Mouse (Mus musculus) forebrain, embryonic 12.5 days (tissue): ENCODE measurements around the gene Canx. TPM values are rescaled to one million over a fixed set of nuclear protein-coding genes. Genes with fewer than 3 reads are reported as not detected.

ENCODE experiments used
- ATAC-seq: fragments of 200-750 bp; cut with Nextera tagmentation; 2 replicates; pipeline ENCODE4 v1.8.0; 2017; ENCODE audit warnings: moderate TSS enrichment; ENCODE audit not compliant: low FRiP score
- H3K27ac ChIP-seq: fragments of 300-500 bp; sonication (generic); 2 replicates; pipeline ENCODE4 v1.5.1; 2016; ENCODE audit warnings: mild to moderate bottlenecking
- H3K27me3 ChIP-seq: fragments of 300-500 bp; sonication (generic); 2 replicates; pipeline ENCODE4 v1.6.1; 2016; ENCODE audit warnings: mild to moderate bottlenecking
- H3K36me3 ChIP-seq: fragments of 300-500 bp; sonication (generic); replicated peaks from 2 replicates; pipeline ENCODE4 v1.6.1; 2016; ENCODE audit warnings: mild to moderate bottlenecking
- H3K4me1 ChIP-seq: fragments of 300-500 bp; sonication (generic); 2 replicates; pipeline ENCODE4 v1.6.1; 2016
- H3K4me2 ChIP-seq: fragments of 300-500 bp; sonication (generic); 2 replicates; pipeline ENCODE4 v1.6.1; 2016; ENCODE audit warnings: mild to moderate bottlenecking, moderate library complexity
- H3K4me3 ChIP-seq: fragments of 300-500 bp; sonication (generic); replicated peaks from 2 replicates; pipeline ENCODE4 v1.5.1; 2016; ENCODE audit warnings: mild to moderate bottlenecking
- H3K9ac ChIP-seq: fragments of 300-500 bp; sonication (generic); 2 replicates; pipeline ENCODE4 v1.6.1; 2016; ENCODE audit warnings: mild to moderate bottlenecking
- H3K9me3 ChIP-seq: fragments of 300-500 bp; sonication (generic); 2 replicates; pipeline ENCODE4 v1.6.1; 2016
- WGBS: fragments of 180-500 bp; shearing (Covaris S2); methylation state at CpG from one replicate; pipeline ENCODE4 v1.1.7; 2016; 5-methylcytosine and 5-hydroxymethylcytosine counted together
- polyA plus RNA-seq: library from polyadenylated mRNA; unstranded; fragments of >200 nt; fragmentation: Nextera tagmentation; extraction: Ambion mirVana; gene quantifications from 2 replicates; pipeline ENCODE4 v1.2.1, GENCODE M21; 2016

Gene Canx
- polyA plus RNA-seq, 1 experiment from 2014 or later: 298 TPM

GRCm38 (mm10) chr11:50286428-50286827 lies 39.0 kb downstream of the Canx start:
- Histone ChIP-seq H3K9ac (no peak overlapping the region), H3K9me3 (no peaks in the 10 kb centered on the region), H3K27me3 (no peaks in the 10 kb centered on the region), H3K36me3 (peaks cover 7% of the 10 kb centered on the region), H3K27ac (no peak overlapping the region), H3K4me2 (no peak overlapping the region), H3K4me3 (no peak overlapping the region), H3K4me1 (peaks cover 19% of the 10 kb centered on the region)
- ATAC-seq: no peak
- 92% methylated on average over 1 of the region's 1 CpGs for WGBS

GRCm38 (mm10) chr11:50285696-50286095 lies 39.8 kb downstream of the Canx start:
- Histone ChIP-seq H3K27ac (no peak overlapping the region), H3K36me3 (peaks cover 12% of the 10 kb centered on the region), H3K9me3 (no peaks in the 10 kb centered on the region), H3K4me2 (no peak overlapping the region), H3K9ac (no peak overlapping the region), H3K4me3 (no peak overlapping the region), H3K27me3 (no peaks in the 10 kb centered on the region), H3K4me1 (peaks cover 19% of the 10 kb centered on the region)
- 93% methylated on average over 7 of the region's 7 CpGs for WGBS
- ATAC-seq: no peak

- Histone ChIP-seq H3K4me2 (no peak overlapping the region), H3K9me3 (no peaks in the 10 kb centered on the region)
- WGBS: 95% methylated on average over 5 of the region's 5 CpGs
Measured at GRCm38 (mm10) chr11:50285263-50285662, 40.2 kb downstream of the Canx start.

GRCm38 (mm10) chr11:50280053-50280452 lies 45.4 kb downstream of the Canx start:
- no peak overlapping the region for H3K27ac ChIP-seq
- no peak for ATAC-seq
- H3K27me3 ChIP-seq: no peaks in the 10 kb centered on the region
- H3K4me1 ChIP-seq: no peaks in the 10 kb centered on the region
- WGBS: 71% methylated on average over 1 of the region's 1 CpGs
- no peaks in the 10 kb centered on the region for H3K9me3 ChIP-seq
- no peak overlapping the region for H3K4me3 ChIP-seq
- H3K9ac ChIP-seq: no peak overlapping the region
- H3K36me3 ChIP-seq: peaks cover 12% of the 10 kb centered on the region
- no peak overlapping the region for H3K4me2 ChIP-seq

More at GRCm38 (mm10) chr11:50285263-50285662, 40.2 kb downstream of the Canx start:
- Histone ChIP-seq H3K27ac (no peak overlapping the region), H3K4me3 (no peak overlapping the region), H3K36me3 (peaks cover 15% of the 10 kb centered on the region), H3K4me1 (peaks cover 16% of the 10 kb centered on the region), H3K27me3 (no peaks in the 10 kb centered on the region), H3K9ac (no peak overlapping the region)
- ATAC-seq: no peak

GRCm38 (mm10) chr11:50279005-50279404 lies 46.5 kb downstream of the Canx start:
- ATAC-seq: no peak
- Histone ChIP-seq H3K9me3 (no peaks in the 10 kb centered on the region), H3K27me3 (no peaks in the 10 kb centered on the region), H3K9ac (no peak overlapping the region), H3K4me3 (no peak overlapping the region), H3K4me1 (no peaks in the 10 kb centered on the region), H3K4me2 (no peak overlapping the region), H3K27ac (no peak overlapping the region), H3K36me3 (peaks cover 12% of the 10 kb centered on the region)
- 94% methylated on average over 4 of the region's 4 CpGs for WGBS

GRCm38 (mm10) chr11:50277706-50278105 lies 47.8 kb downstream of the Canx start:
- Histone ChIP-seq H3K4me1 (no peaks in the 10 kb centered on the region), H3K27ac (no peak overlapping the region), H3K4me3 (no peak overlapping the region), H3K9me3 (no peaks in the 10 kb centered on the region), H3K9ac (no peak overlapping the region), H3K27me3 (no peaks in the 10 kb centered on the region), H3K36me3 (peaks cover 12% of the 10 kb centered on the region), H3K4me2 (no peak overlapping the region)
- ATAC-seq: no peak
- 88% methylated on average over 6 of the region's 6 CpGs for WGBS

- Histone ChIP-seq H3K4me2 (no peak overlapping the region), H3K9me3 (no peaks in the 10 kb centered on the region), H3K4me1 (no peaks in the 10 kb centered on the region), H3K27me3 (no peaks in the 10 kb centered on the region), H3K36me3 (peaks cover 12% of the 10 kb centered on the region), H3K9ac (no peak overlapping the region), H3K4me3 (no peak overlapping the region), H3K27ac (no peak overlapping the region)
- no peak for ATAC-seq
Measured at GRCm38 (mm10) chr11:50277025-50277424, 48.4 kb downstream of the Canx start.

- 83% methylated on average over 5 of the region's 5 CpGs for WGBS
- Histone ChIP-seq H3K27ac (no peak overlapping the region), H3K9ac (no peak overlapping the region), H3K4me1 (no peaks in the 10 kb centered on the region), H3K27me3 (no peaks in the 10 kb centered on the region), H3K4me2 (no peak overlapping the region), H3K9me3 (no peaks in the 10 kb centered on the region), H3K36me3 (peaks cover 6% of the 10 kb centered on the region), H3K4me3 (no peak overlapping the region)
- ATAC-seq: no peak
Measured at GRCm38 (mm10) chr11:50275568-50276151, 49.8 kb downstream of the Canx start.

GRCm38 (mm10) chr11:50275077-50275476 lies 50.4 kb downstream of the Canx start:
- peaks cover 4% of the 10 kb centered on the region for H3K36me3 ChIP-seq
- H3K27me3 ChIP-seq: no peaks in the 10 kb centered on the region
- 93% methylated on average over 2 of the region's 2 CpGs for WGBS
- H3K27ac ChIP-seq: no peak overlapping the region
- no peaks in the 10 kb centered on the region for H3K9me3 ChIP-seq
- no peaks in the 10 kb centered on the region for H3K4me1 ChIP-seq
- H3K9ac ChIP-seq: no peak overlapping the region
- no peak overlapping the region for H3K4me2 ChIP-seq
- H3K4me3 ChIP-seq: no peak overlapping the region
- ATAC-seq: no peak

GRCm38 (mm10) chr11:50272819-50273218 lies 52.7 kb downstream of the Canx start:
- H3K9ac ChIP-seq: no peak overlapping the region
- H3K4me3 ChIP-seq: no peak overlapping the region
- no peak for ATAC-seq
- H3K9me3 ChIP-seq: no peaks in the 10 kb centered on the region
- no peak overlapping the region for H3K4me2 ChIP-seq
- H3K27me3 ChIP-seq: no peaks in the 10 kb centered on the region
- no peak overlapping the region for H3K27ac ChIP-seq
- H3K4me1 ChIP-seq: no peaks in the 10 kb centered on the region
- H3K36me3 ChIP-seq: peaks cover 3% of the 10 kb centered on the region
- WGBS: 74% methylated on average over 2 of the region's 2 CpGs

GRCm38 (mm10) chr11:50269885-50270284 lies 55.6 kb downstream of the Canx start:
- Histone ChIP-seq H3K27me3 (no peaks in the 10 kb centered on the region), H3K9me3 (no peaks in the 10 kb centered on the region), H3K4me1 (no peaks in the 10 kb centered on the region), H3K9ac (no peak overlapping the region), H3K4me3 (no peak overlapping the region), H3K36me3 (peaks cover 21% of the 10 kb centered on the region), H3K4me2 (no peak overlapping the region), H3K27ac (no peak overlapping the region)
- no peak for ATAC-seq
- WGBS: 92% methylated on average over 1 of the region's 1 CpGs

- H3K4me3 ChIP-seq: no peak overlapping the region
- no peak overlapping the region for H3K27ac ChIP-seq
- no peaks in the 10 kb centered on the region for H3K9me3 ChIP-seq
- no peak overlapping the region for H3K9ac ChIP-seq
- WGBS: 93% methylated on average over 2 of the region's 2 CpGs
- H3K27me3 ChIP-seq: no peaks in the 10 kb centered on the region
- no peaks in the 10 kb centered on the region for H3K4me1 ChIP-seq
- H3K36me3 ChIP-seq: peaks cover 28% of the 10 kb centered on the region
- no peak overlapping the region for H3K4me2 ChIP-seq
- no peak for ATAC-seq
Measured at GRCm38 (mm10) chr11:50269163-50269562, 56.3 kb downstream of the Canx start.

- H3K4me2 ChIP-seq: no peak overlapping the region
- ATAC-seq: no peak
- H3K27me3 ChIP-seq: no peaks in the 10 kb centered on the region
- H3K36me3 ChIP-seq: peaks cover 46% of the 10 kb centered on the region
- no peaks in the 10 kb centered on the region for H3K4me1 ChIP-seq
- H3K9ac ChIP-seq: no peak overlapping the region
- H3K4me3 ChIP-seq: no peak overlapping the region
- WGBS: 92% methylated on average over 3 of the region's 3 CpGs
- H3K9me3 ChIP-seq: no peaks in the 10 kb centered on the region
- H3K27ac ChIP-seq: no peak overlapping the region
Measured at GRCm38 (mm10) chr11:50266997-50267396, 58.5 kb downstream of the Canx start.
